Mouse (Mus musculus): ENCODE measurements around the gene Gm9844.

Gene Gm9844

DNA sequence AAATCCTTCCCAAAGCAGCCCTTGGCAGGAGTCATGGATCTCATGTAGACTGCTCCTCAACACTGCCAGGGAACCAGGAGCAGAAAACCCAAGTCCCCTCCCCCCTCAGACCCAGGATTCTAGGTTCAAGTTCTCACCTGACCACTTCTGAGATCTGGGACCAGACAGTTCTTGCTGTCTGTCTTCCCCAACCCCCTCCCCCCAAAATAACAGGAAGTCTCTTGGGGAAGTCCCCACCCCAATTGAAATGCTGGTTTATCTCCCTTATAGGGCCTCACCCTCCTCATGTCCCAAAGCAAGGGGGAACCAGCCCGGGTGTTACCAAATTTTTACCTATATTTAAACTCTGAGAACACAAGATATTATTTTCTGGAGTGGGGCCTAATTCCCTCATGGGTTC is 39.8 kb downstream of the Gm9844 start:
- DNase-seq (ENCODE audit: low read depth, low spot score), result no peak

DNA sequence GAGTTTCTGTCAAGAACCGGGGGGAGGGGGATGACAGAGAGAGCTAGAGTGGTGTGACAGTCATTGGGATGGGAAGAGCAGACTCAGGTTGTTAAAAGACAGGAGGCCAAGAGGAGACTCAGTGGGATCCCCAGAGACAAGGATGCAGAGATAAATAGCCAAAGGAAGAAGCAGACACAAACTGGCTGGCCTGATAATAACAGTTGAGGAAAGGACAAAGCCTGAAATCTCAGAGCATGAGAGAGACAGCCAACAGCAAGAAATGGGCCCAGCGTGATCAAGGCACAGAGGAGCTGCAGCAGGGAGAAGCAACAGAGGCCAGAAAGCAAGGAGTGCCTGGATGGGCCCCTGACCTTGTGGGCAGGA is 40.2 kb downstream of the Gm9844 start:
- no peak for DNase-seq (ENCODE audit: low read depth, low spot score)

DNA sequence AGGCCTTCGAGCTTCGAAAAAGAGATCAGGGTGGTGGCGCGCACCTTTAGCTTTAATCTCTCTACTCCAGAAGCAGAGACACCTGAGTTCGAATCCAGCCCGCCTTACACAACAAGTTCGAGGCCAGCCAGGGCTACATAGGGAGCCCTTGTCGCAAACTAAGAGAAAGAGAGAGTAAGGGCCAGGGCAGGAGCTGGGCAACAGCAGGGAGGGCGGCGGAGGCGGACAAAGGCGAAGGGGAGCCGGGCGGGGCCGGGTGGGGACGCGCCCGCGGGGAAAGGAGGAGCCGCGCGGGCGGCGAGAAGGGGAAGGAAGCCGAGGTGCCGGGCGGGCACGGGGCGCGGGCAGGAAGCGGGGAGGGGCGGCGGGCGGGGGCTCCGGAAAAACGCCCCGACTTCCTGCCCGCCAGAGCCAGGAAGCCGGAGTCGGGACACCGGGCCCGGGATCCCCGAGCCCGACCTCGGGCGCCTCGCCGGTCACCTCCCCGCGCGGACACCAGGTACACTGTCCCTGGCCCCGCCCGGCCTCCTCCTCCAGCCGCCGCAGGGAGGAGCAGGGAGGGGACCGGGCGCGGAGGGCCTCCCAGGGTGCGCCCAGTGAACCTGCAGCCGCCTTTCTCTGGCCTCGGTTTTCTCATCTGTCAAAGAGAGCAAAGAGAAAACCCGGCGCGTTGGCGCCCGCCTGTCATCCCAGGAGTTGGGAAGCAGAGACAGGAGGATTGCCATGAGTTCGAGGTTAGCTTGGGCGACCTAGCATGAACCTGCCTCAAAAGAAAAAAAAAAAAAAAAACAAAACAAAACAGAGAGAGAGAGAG is 40.8 kb downstream of the Gm9844 start, which contains the start of gene Arhgef1:
Gene Arhgef1 (plus strand): TSS at position 283 of the 814 bp plus-strand sequence.
- no peak for DNase-seq (ENCODE audit: low read depth, low spot score)

DNA sequence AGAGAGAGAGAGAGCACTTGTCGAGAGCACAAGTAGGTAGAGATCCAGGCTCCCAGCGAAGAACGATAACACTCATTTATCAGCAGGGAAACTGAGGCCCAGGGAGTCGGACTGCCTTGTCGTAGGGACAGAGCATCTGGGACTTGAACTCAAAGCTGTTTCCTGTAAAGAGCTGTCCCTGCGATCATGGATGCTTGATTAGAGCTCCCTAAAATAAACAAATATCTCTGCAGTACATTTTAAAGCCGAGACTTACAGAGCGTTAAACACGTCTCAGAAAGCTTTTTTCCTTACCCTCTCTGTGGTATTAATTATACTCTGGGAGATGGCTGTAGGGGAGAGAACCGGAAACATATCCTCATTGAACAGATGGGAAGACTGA is 41.4 kb downstream of the Gm9844 start:
- DNase-seq (ENCODE audit: low read depth, low spot score), result no peak

DNA sequence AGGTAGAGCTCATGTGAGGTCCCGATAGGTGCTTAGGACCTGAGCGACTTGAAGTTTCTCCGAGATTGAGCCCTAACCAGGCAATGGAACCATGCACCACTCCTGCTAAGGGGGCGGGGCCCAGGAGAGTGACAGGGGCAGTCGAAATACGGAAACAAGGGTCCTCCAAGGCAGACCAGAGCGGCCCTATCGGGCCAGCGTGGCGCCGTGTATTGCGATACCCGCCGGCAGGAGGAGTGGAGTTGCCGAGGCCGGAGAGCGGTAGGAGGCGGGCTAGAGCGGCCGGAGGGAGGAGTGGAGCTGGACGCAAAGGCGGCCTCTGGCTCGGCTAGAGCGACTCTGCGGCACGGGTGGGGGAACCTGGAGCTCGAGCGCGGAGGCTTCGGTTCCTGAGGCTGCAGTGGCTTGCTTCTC is 42.1 kb downstream of the Gm9844 start:
- peak; percentile 98 for DNase-seq (ENCODE audit: low read depth, low spot score)

DNA sequence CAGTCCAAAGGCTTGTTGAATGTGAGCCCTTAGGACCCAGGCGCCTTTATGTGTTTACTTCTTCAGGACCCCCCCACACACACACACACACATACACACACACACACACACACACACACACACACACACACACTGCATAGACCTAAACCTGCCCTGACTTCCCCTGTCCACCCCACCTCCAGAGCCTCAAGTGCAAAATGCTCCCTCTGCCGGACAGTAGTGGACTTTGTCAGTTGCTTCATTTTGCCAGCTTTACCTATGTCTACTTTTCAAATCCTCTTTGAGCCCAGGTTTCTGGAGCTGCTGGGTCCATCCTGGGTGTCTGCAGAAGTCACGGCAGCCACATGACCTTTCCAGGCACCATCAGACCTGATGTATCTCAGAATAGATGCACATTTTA is 42.9 kb downstream of the Gm9844 start:
- peak; percentile 86 for DNase-seq (ENCODE audit: low read depth, low spot score)

DNA sequence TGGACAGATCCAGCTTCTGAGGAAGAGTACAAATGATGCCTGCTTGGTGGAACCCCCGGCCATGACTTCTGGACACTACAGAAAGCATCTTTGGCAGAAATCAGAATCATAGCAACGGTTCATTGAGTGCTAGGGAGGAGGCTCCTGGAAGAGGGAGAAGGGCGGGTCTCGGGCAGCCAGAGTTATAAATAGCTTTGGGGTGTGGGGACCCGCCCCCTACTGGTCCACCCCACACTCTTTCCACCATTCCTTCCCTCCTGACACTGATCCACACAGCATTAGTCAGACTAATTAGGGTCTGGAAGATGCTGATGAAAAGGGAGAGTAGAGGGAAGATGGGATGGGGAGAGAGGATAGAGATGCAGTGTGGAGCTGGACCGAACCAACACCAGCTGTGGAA is 44.5 kb downstream of the Gm9844 start:
- DNase-seq (ENCODE audit: low read depth, low spot score), result peak; percentile 36

DNA sequence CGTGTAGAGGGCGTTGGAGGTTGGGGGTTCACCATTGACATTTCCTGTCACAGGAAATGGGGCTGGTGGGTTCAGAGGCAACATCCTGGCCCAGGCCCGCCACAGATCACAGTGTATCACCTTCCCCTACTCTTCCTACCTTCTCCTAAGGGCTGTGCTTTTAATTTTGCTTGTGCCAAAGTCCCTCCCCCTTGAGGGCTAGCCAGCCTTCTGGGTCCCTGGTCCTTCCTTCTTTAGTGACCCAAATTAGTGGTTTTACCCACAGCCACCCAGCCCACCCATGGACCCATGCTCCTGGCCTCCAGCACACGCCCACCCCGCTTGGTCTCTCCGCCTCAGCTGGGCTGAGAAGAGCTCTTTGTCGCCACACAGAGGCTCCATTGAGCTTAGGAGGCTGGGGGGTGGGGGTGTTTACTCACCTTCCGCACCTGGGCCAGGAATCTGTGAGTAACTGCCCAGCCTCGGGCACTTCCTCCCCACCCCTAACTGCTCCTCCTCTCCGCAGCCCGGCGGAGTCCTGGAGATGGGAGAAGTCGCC is 45.3 kb downstream of the Gm9844 start:
- DNase-seq (ENCODE audit: low read depth, low spot score), result peak; percentile 72
